In the genomic region with DNA sequence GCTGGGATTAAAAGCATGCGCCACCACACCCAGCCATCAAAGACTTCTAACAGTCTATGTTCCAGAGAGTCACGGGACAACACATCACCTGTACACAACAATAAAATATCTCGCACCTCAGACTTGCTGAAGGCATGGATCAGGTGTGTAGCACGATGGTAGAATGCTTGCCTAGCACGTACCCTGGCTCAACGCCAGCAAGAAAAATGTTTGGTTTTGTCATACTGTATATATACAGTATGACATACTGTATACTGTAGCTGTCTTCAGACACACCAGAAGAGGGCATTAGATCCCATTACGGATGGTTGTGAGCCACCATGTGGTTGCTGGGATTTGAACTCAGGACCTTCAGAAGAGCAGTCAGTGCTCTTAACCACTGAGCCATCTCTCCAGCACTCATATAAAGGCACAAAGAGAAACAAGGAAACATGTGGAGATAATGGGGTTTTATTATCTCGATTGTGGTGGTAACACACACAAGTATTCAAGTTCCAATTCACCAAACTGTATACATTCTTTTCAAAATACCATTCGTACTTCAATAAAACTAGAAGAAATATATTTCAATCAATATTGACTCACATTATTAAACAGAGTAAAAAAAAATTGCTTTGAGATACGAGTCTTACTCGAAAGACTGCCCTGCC, we compare ENCODE assay signal across 19 mouse cellular contexts. TPM values are rescaled to one million over a fixed set of nuclear protein-coding genes. Genes with fewer than 3 reads are reported as not detected.
"Had no signal": no experiment of that assay in that cellular context is flagged by ENCODE, and none has a peak within 500 bp of the region (broad histone marks: within the 10 kb centered on the region; RNA-seq: fewer than 3 reads in every experiment).

No protein-coding gene starts in this region.

- H3K4me2 ChIP-seq: liver, embryonic 15.5 days; midbrain, embryonic 11.5 days; midbrain, embryonic 13.5 days; midbrain, embryonic 15.5 days; neural tube, embryonic 12.5 days; stomach, embryonic 15.5 days had no signal

- H3K4me3 ChIP-seq: liver, embryonic 15.5 days; megakaryocyte, embryonic 14.5 days; midbrain, embryonic 13.5 days; midbrain, embryonic 15.5 days; neural tube, embryonic 12.5 days; stomach, embryonic 15.5 days had no signal

- H3K27ac ChIP-seq: liver, embryonic 15.5 days; macrophage; midbrain, embryonic 13.5 days; midbrain, embryonic 15.5 days; neural tube, embryonic 12.5 days; stomach, embryonic 15.5 days; stomach, postnatal 0 days had no signal

- H3K27me3 ChIP-seq: liver, embryonic 15.5 days; midbrain, embryonic 15.5 days; neural tube, embryonic 12.5 days; stomach, embryonic 15.5 days had no signal

- H3K4me1 ChIP-seq: neural tube, embryonic 12.5 days; stomach, embryonic 15.5 days had no signal

- H3K9me3 ChIP-seq: liver, embryonic 15.5 days; midbrain, embryonic 13.5 days; midbrain, embryonic 15.5 days; neural tube, embryonic 12.5 days; stomach, embryonic 15.5 days had no signal

- H3K36me3 ChIP-seq: liver, embryonic 15.5 days; midbrain, embryonic 13.5 days; midbrain, embryonic 15.5 days; neural tube, embryonic 12.5 days; stomach, embryonic 15.5 days had no signal

- ATAC-seq: liver, postnatal 0 days; midbrain, embryonic 13.5 days; midbrain, embryonic 15.5 days had no signal

- H3K9ac ChIP-seq: liver, embryonic 15.5 days; liver, postnatal 0 days; midbrain, embryonic 13.5 days; midbrain, embryonic 15.5 days; neural tube, embryonic 12.5 days; stomach, embryonic 15.5 days had no signal

- DNase-seq: liver, postnatal 0 days; lung, adult 2 months; lung, postnatal 14 days; lung, postnatal 36 days; right cerebral cortex, postnatal 14 days; thymus, adult 18-20 months; thymus, postnatal 14 days; thymus, postnatal 36 days had no signal

RNA-seq across cellular contexts. Expression of a gene that starts 24.8 kb away (rescaled TPM):
- polyA plus RNA-seq: macrophage; midbrain, postnatal 0 days; spleen, adult 2 months had no signal

RNA-seq across cellular contexts. Expression of a gene that starts 59.2 kb away (rescaled TPM):
- polyA plus RNA-seq: macrophage had no signal
